Mouse (Mus musculus) limb, embryonic 10.5 days (tissue): Measurements from ENCODE around the gene Haus3. TPM values are rescaled to one million over a fixed set of nuclear protein-coding genes. Genes with fewer than 3 reads are reported as not detected.

Source experiments
- DNase-seq: peaks from one replicate; pipeline ENCODE4 v3.0.0-alpha.2; 2017; ENCODE audit warnings: low spot score
- H3K27ac ChIP-seq: fragments of 300-500 bp; sonication (generic); 2 replicates; pipeline ENCODE4 v1.5.1; 2016; ENCODE audit warnings: mild to moderate bottlenecking
- H3K27me3 ChIP-seq: fragments of 300-500 bp; sonication (generic); 2 replicates; pipeline ENCODE4 v1.6.1; 2016; ENCODE audit warnings: low read depth, mild to moderate bottlenecking; ENCODE audit not compliant: poor library complexity, severe bottlenecking
- H3K36me3 ChIP-seq: fragments of 300-500 bp; sonication (generic); 2 replicates; pipeline ENCODE4 v1.6.1; 2016; ENCODE audit warnings: mild to moderate bottlenecking, moderate library complexity
- H3K4me1 ChIP-seq: fragments of 300-500 bp; sonication (generic); 2 replicates; pipeline ENCODE4 v1.6.1; 2016
- H3K4me3 ChIP-seq: fragments of 300-500 bp; sonication (generic); 2 replicates; pipeline ENCODE4 v1.5.1; 2016; ENCODE audit warnings: mild to moderate bottlenecking, moderate library complexity
- H3K9me3 ChIP-seq: fragments of 300-500 bp; sonication (generic); replicated peaks from 2 replicates; pipeline ENCODE4 v1.6.1; 2016; ENCODE audit warnings: mild to moderate bottlenecking
- WGBS: fragments of 180-500 bp; shearing (Covaris S2); methylation state at CpG from one replicate; pipeline ENCODE4 v1.1.7; 2016; 5-methylcytosine and 5-hydroxymethylcytosine counted together
- polyA plus RNA-seq: library from polyadenylated mRNA; unstranded; fragments of >200 nt; fragmentation: Nextera tagmentation; extraction: Ambion mirVana; gene quantifications from 2 replicates; pipeline ENCODE4 v1.2.1, GENCODE M21; 2016

Gene Haus3
- polyA plus RNA-seq, 1 experiment from 2014 or later, result 58.0 TPM

GRCm38 (mm10) chr5:34196423-34196822 lies 27.1 kb upstream of the Haus3 start:
- H3K9me3 ChIP-seq, result no peaks in the 10 kb centered on the region
- H3K27ac ChIP-seq, result no peak overlapping the region
- 81% methylated on average over 7 of the region's 7 CpGs for whole genome bisulfite sequencing
- DNase-seq, result no peak
- H3K4me3 ChIP-seq, result no peak overlapping the region
- H3K27me3 ChIP-seq, result no peaks in the 10 kb centered on the region
- H3K36me3 ChIP-seq, result no peaks in the 10 kb centered on the region
- no peaks in the 10 kb centered on the region for H3K4me1 ChIP-seq

GRCm38 (mm10) chr5:34195786-34196185 lies 26.5 kb upstream of the Haus3 start:
- Histone ChIP-seq H3K4me1 (no peaks in the 10 kb centered on the region), H3K27me3 (no peaks in the 10 kb centered on the region), H3K9me3 (no peaks in the 10 kb centered on the region), H3K4me3 (no peak overlapping the region), H3K27ac (no peak overlapping the region), H3K36me3 (no peaks in the 10 kb centered on the region)
- DNase-seq, result no peak
- 95% methylated on average over 12 of the region's 12 CpGs for WGBS

GRCm38 (mm10) chr5:34194975-34195662 lies 25.8 kb upstream of the Haus3 start:
- H3K27ac ChIP-seq, result no peak overlapping the region
- no peaks in the 10 kb centered on the region for H3K9me3 ChIP-seq
- WGBS, result 85% methylated on average over 6 of the region's 6 CpGs
- DNase-seq, result no peak
- H3K27me3 ChIP-seq, result no peaks in the 10 kb centered on the region
- no peak overlapping the region for H3K4me3 ChIP-seq
- H3K4me1 ChIP-seq, result no peaks in the 10 kb centered on the region
- no peaks in the 10 kb centered on the region for H3K36me3 ChIP-seq

- H3K4me3 ChIP-seq, result no peak overlapping the region
- H3K9me3 ChIP-seq, result no peaks in the 10 kb centered on the region
- WGBS, result 83% methylated on average over 1 of the region's 1 CpGs
- H3K4me1 ChIP-seq, result peaks cover 3% of the 10 kb centered on the region; the same call in 1 of the 2 replicates
- no peak overlapping the region for H3K27ac ChIP-seq
- DNase-seq, result no peak
- no peaks in the 10 kb centered on the region for H3K27me3 ChIP-seq
- no peaks in the 10 kb centered on the region for H3K36me3 ChIP-seq
Measured at GRCm38 (mm10) chr5:34194426-34194825, 25.1 kb upstream of the Haus3 start.

GRCm38 (mm10) chr5:34191843-34192242 lies 22.5 kb upstream of the Haus3 start:
- Histone ChIP-seq H3K27me3 (no peaks in the 10 kb centered on the region), H3K4me1 (peaks cover 17% of the 10 kb centered on the region), H3K27ac (no peak overlapping the region), H3K36me3 (no peaks in the 10 kb centered on the region), H3K4me3 (no peak overlapping the region), H3K9me3 (no peaks in the 10 kb centered on the region)
- DNase-seq, result no peak
- WGBS, result 70% methylated on average over 4 of the region's 4 CpGs

- no peak overlapping the region for H3K27ac ChIP-seq
- no peaks in the 10 kb centered on the region for H3K36me3 ChIP-seq
- WGBS, result 54% methylated on average over 4 of the region's 4 CpGs
- peaks cover 25% of the 10 kb centered on the region for H3K4me1 ChIP-seq
- H3K9me3 ChIP-seq, result no peaks in the 10 kb centered on the region
- no peak overlapping the region for H3K4me3 ChIP-seq
- H3K27me3 ChIP-seq, result peaks cover 6% of the 10 kb centered on the region
- DNase-seq, result no peak
Measured at GRCm38 (mm10) chr5:34191021-34191420, 21.7 kb upstream of the Haus3 start.

GRCm38 (mm10) chr5:34189521-34189920 lies 20.2 kb upstream of the Haus3 start:
- H3K36me3 ChIP-seq, result peaks cover under 1% of the 10 kb centered on the region; the same call in 1 of the 2 replicates
- peaks cover 10% of the 10 kb centered on the region for H3K27me3 ChIP-seq
- H3K4me1 ChIP-seq, result peaks cover 34% of the 10 kb centered on the region
- no peak for DNase-seq
- no peak overlapping the region for H3K27ac ChIP-seq
- H3K4me3 ChIP-seq, result no peak overlapping the region
- 68% methylated on average over 1 of the region's 1 CpGs for WGBS
- H3K9me3 ChIP-seq, result no peaks in the 10 kb centered on the region

GRCm38 (mm10) chr5:34188856-34189255 lies 19.5 kb upstream of the Haus3 start:
- no peak overlapping the region for H3K27ac ChIP-seq
- no peak for DNase-seq
- 81% methylated on average over 2 of the region's 2 CpGs for WGBS
- H3K4me1 ChIP-seq, result peaks cover 37% of the 10 kb centered on the region
- peak overlapping the region; percentile 90; the same call in 1 of the 2 replicates for H3K4me3 ChIP-seq
- H3K27me3 ChIP-seq, result peaks cover 10% of the 10 kb centered on the region
- H3K36me3 ChIP-seq, result peaks cover 7% of the 10 kb centered on the region; the same call in 1 of the 2 replicates
- no peaks in the 10 kb centered on the region for H3K9me3 ChIP-seq

- Histone ChIP-seq H3K36me3 (peaks cover 17% of the 10 kb centered on the region; the same call in 1 of the 2 replicates), H3K9me3 (no peaks in the 10 kb centered on the region), H3K4me3 (peak within 1 kb of the TSS; percentile 90), H3K4me1 (peaks cover 47% of the 10 kb centered on the region), H3K27ac (peak within 1 kb of the TSS; percentile 88), H3K27me3 (peaks cover 10% of the 10 kb centered on the region)
- under 1% methylated on average over 60 of the region's 60 CpGs for WGBS
- DNase-seq, result peak; percentile 95
Measured at GRCm38 (mm10) chr5:34187601-34188316, 18.4 kb upstream of the Haus3 start, which contains the start of gene Mxd4. Mxd4 (minus strand) TSS chr5:34187720.

- H3K36me3 ChIP-seq, result peaks cover 25% of the 10 kb centered on the region
- H3K4me3 ChIP-seq, result peak overlapping the region; percentile 90
- H3K9me3 ChIP-seq, result no peaks in the 10 kb centered on the region
- peak; percentile 70 for DNase-seq
- H3K27me3 ChIP-seq, result peaks cover 10% of the 10 kb centered on the region
- H3K4me1 ChIP-seq, result peaks cover 47% of the 10 kb centered on the region
- peak overlapping the region; percentile 88 for H3K27ac ChIP-seq
- under 1% methylated on average over 45 of the region's 46 CpGs for WGBS
Measured at GRCm38 (mm10) chr5:34186961-34187391, 17.6 kb upstream of the Haus3 start.

GRCm38 (mm10) chr5:34186391-34186790 lies 17.1 kb upstream of the Haus3 start:
- WGBS, result 78% methylated on average over 2 of the region's 2 CpGs
- H3K27ac ChIP-seq, result peak overlapping the region; percentile 88
- peaks cover 30% of the 10 kb centered on the region for H3K36me3 ChIP-seq
- DNase-seq, result no peak
- H3K4me1 ChIP-seq, result peaks cover 47% of the 10 kb centered on the region
- peaks cover 10% of the 10 kb centered on the region for H3K27me3 ChIP-seq
- H3K9me3 ChIP-seq, result no peaks in the 10 kb centered on the region
- peak overlapping the region; percentile 90 for H3K4me3 ChIP-seq

GRCm38 (mm10) chr5:34185791-34186190 lies 16.5 kb upstream of the Haus3 start:
- Histone ChIP-seq H3K27ac (no peak overlapping the region), H3K4me3 (peak overlapping the region; percentile 90), H3K36me3 (peaks cover 33% of the 10 kb centered on the region), H3K27me3 (peaks cover 10% of the 10 kb centered on the region), H3K9me3 (no peaks in the 10 kb centered on the region), H3K4me1 (peaks cover 47% of the 10 kb centered on the region)
- no peak for DNase-seq

- Histone ChIP-seq H3K9me3 (no peaks in the 10 kb centered on the region), H3K4me3 (no peak overlapping the region), H3K36me3 (peaks cover 35% of the 10 kb centered on the region), H3K27me3 (peaks cover 10% of the 10 kb centered on the region), H3K4me1 (peaks cover 47% of the 10 kb centered on the region), H3K27ac (no peak overlapping the region)
- DNase-seq, result no peak
- 89% methylated on average over 1 of the region's 1 CpGs for WGBS
Measured at GRCm38 (mm10) chr5:34185051-34185580, 15.8 kb upstream of the Haus3 start.
